Mouse (Mus musculus): ENCODE measurements at regions not wholly inside any gene's neighbourhood (a gene's known extent, or its start where the extent isn't known, plus 50 kb on each side); places are given as distances from the start of the nearest gene placed in this dataset.

DNA sequence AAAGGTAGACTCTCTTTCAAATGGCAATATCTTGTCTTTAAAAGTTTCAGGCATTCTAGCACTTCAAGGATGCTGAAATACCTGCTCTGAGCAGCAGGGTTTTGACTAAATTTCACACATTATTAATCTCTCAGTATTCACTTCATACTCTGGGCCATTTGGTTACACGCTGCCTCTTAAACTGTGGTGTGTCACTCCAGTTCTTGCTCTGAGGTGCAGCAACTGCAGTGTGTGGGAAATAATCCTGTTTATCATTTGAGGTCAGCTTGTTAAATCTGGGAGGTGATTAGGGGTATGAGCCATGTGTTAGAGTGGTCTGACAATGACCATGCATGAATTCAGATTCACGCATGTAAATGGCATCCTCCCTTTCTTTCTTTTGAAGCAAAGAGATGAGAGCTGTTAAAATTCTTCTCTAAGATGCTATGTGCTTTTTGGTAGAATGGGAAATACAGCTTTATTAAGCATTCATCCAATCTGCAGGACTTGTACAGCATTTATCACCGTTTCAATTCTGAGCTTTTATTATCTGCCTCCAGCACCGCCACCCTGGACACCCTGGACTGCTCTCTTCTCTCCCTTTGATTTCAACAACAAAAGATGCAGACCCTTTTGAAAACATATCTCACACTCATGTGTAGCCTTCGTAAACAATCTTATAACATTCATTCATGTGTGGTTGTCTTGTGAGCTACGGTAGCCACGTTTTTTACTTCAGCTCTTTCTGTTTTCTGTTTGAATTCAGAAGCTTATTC lies 362.4 kb upstream of the Gm38303 start:
- no peak for DNase-seq (ENCODE audit: low read depth, low spot score)

DNA sequence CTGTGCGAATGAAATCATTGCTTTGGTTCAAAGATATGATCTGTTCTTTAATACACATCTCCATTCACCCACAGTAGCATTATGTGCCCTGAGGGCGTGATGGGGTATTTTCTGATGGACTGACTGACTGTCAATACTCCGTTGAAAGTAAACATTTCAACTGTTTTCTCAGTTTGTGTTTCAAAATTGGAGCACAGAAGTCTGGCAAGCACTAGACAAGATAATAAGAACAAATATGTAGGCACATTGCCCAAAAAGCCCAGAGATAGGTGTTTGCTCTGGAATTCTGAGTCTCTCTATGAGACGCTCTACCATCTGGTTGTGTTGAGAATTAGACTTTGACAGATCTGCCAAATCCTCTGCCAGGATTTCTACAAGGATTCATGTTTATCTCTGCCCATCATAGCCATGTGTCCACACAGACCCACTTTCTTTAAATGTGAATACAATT lies 350.0 kb upstream of the Gm38303 start:
- no peak for DNase-seq (ENCODE audit: low read depth, low spot score)

DNA sequence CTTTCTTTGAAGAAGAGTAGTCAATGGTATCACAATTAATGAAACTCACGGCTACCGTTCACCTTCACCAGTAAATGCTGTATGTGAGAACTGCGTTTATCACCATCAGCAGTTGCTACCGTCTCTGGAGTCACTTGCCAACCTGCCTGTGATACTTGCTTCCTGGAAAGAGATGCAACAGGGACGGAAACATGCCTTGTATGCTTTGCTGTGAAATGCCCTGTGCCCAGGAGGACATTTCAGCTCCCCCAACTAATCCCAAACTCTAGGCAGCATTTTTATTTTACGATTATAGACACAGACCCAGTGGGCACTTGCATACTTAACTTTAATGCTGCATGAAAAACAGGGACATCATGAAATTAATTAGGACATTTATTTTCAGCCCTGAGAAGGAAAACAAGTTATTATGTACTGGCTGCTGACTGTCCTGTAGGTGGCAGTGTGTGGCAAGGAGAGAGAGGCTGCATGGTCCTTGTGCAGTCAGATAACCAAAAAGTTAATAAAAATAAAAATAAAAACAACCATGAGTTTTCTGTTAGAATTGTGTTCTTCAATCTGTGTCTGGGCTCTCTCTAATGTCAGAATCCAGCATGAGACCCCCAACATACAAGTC lies 349.5 kb upstream of the Gm38303 start:
- DNase-seq (ENCODE audit: low read depth, low spot score) = peak; percentile 31

DNA sequence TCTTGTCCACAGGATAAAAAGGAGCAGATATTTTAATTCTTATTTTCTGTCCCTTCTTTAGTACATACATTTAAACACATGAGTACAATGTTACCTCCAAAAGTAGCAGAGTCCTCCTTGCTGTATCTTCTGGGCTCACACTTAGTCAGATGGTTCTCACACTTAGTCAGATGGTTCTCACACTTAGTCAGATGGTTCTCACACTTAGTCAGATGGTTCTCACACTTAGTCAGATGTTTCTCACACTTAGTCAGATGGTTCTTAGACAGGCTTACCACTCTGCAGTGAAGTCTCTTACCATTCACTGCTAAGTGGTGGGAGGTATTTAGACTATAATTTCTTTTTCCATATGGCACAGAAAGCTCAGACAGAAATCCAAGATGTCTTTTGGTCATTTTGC lies 346.5 kb upstream of the Gm38303 start:
- DNase-seq (ENCODE audit: low read depth, low spot score) = no peak

DNA sequence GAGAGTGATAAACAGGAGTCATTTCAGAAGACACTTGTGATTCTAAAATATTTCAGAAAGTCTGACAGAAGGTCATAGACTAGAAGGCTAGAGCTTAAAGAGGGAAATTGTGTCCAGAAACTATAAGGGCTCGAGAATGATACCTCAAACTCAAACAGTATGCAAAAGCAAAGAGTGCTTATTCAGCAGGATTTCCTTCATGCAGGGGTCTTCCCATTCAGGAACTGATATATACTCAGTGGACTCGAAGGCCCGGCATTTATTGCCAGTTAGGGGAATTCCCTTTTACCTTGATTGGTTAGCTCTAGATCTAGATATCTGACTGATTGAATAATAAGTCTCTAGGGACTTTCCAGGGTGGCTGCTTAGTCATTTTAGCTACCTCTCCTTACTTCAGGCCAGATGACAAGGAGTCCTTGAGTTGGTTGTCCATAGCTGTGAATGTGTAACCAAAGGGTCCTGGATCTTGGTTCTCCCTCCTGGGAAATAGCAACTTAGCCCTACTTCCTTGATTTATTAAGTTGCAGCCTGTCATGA lies 312.6 kb upstream of the Gm38303 start:
- DNase-seq (ENCODE audit: low read depth, low spot score) = no peak
